Comparison of ENCODE assay signal across 32 mouse cellular contexts in the genomic region with DNA sequence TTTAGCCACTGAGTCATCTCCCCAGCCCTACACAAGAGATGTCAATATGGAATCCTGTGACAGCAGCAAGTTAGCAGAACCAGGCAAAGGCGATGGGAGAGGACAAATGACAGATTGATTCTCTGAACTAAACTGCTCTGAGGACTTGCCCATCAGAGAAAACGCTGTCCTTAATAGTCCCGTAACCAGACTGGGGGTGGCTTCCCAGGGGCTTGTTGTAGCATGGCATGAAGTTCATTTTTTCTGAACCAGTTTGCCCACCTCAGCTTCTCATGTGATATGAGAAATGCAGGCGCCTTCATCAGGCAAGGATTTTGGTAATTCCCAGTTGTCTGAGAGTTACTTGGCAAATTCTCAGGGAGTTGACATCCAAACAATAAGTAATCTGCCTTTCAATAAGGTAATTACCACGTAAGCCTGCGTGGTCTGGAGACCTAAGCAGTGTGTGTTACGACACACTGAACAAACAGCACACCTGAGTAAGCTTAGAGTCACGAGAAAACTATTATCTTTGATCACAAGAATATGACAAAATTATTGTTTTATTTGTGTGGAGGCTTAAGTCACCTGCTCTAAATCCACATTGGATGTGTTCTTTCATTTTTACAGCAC.
"Had no signal": no experiment of that assay in that cellular context is flagged by ENCODE, and none has a peak within 500 bp of the region (broad histone marks: within the 10 kb centered on the region; RNA-seq: fewer than 3 reads in every experiment).

No protein-coding gene starts in this region.

- H3K4me1 ChIP-seq: limb, embryonic 10.5 days; limb, embryonic 12.5 days; limb, embryonic 13.5 days; limb, embryonic 15.5 days; liver, embryonic 12.5 days; liver, embryonic 13.5 days; liver, embryonic 15.5 days; lung, embryonic 15.5 days; megakaryocyte, embryonic 14.5 days; midbrain, embryonic 10.5 days; midbrain, embryonic 12.5 days; midbrain, embryonic 13.5 days; midbrain, embryonic 15.5 days; neural tube, embryonic 12.5 days had no signal

- H3K4me3 ChIP-seq: limb, embryonic 10.5 days; limb, embryonic 12.5 days; limb, embryonic 13.5 days; limb, embryonic 15.5 days; liver, embryonic 12.5 days; liver, embryonic 13.5 days; liver, embryonic 15.5 days; lung, embryonic 15.5 days; megakaryocyte, embryonic 14.5 days; midbrain, embryonic 10.5 days; midbrain, embryonic 12.5 days; midbrain, embryonic 13.5 days; midbrain, embryonic 15.5 days; myocyte; neural tube, embryonic 12.5 days had no signal

- H3K27ac ChIP-seq: limb, embryonic 10.5 days; limb, embryonic 12.5 days; limb, embryonic 13.5 days; limb, embryonic 15.5 days; liver, embryonic 12.5 days; liver, embryonic 13.5 days; liver, embryonic 14.5 days; liver, embryonic 15.5 days; lung, embryonic 15.5 days; macrophage; midbrain, embryonic 10.5 days; midbrain, embryonic 12.5 days; midbrain, embryonic 13.5 days; midbrain, embryonic 15.5 days; neural tube, embryonic 12.5 days had no signal

- H3K36me3 ChIP-seq: limb, embryonic 10.5 days; limb, embryonic 12.5 days; limb, embryonic 13.5 days; limb, embryonic 15.5 days; liver, embryonic 12.5 days; liver, embryonic 13.5 days; liver, embryonic 15.5 days; lung, embryonic 15.5 days; midbrain, embryonic 10.5 days; midbrain, embryonic 12.5 days; midbrain, embryonic 13.5 days; midbrain, embryonic 15.5 days; neural tube, embryonic 12.5 days had no signal

- ATAC-seq: liver, embryonic 12.5 days; liver, postnatal 0 days; lung, postnatal 0 days; midbrain, embryonic 13.5 days; midbrain, embryonic 15.5 days; midbrain, embryonic 16.5 days had no signal

- DNase-seq: left cerebral cortex, postnatal 4 days; liver; liver, embryonic 13.5 days; liver, postnatal 0 days; lung, adult 18-20 months; lung, adult 2 months; lung, embryonic 14.5 days; lung, postnatal 10 days; lung, postnatal 14 days; lung, postnatal 36 days; lung, postnatal 4 days; midbrain, embryonic 14.5 days had no signal

- H3K9ac ChIP-seq: limb, embryonic 12.5 days; limb, embryonic 13.5 days; limb, embryonic 15.5 days; liver, embryonic 12.5 days; liver, embryonic 13.5 days; liver, embryonic 14.5 days; liver, embryonic 15.5 days; liver, postnatal 0 days; lung, embryonic 14.5 days; lung, embryonic 15.5 days; midbrain, embryonic 12.5 days; midbrain, embryonic 13.5 days; midbrain, embryonic 15.5 days; neural tube, embryonic 12.5 days had no signal

- H3K27me3 ChIP-seq: limb, embryonic 12.5 days; limb, embryonic 15.5 days; liver, embryonic 12.5 days; liver, embryonic 13.5 days; liver, embryonic 15.5 days; lung, embryonic 15.5 days; megakaryocyte, embryonic 14.5 days; midbrain, embryonic 12.5 days; midbrain, embryonic 13.5 days; midbrain, embryonic 15.5 days; neural tube, embryonic 12.5 days had no signal

- H3K9me3 ChIP-seq: limb, embryonic 10.5 days; limb, embryonic 12.5 days; limb, embryonic 13.5 days; limb, embryonic 15.5 days; liver, embryonic 12.5 days; liver, embryonic 13.5 days; liver, embryonic 15.5 days; lung, embryonic 15.5 days; megakaryocyte, embryonic 14.5 days; midbrain, embryonic 10.5 days; midbrain, embryonic 12.5 days; midbrain, embryonic 13.5 days; midbrain, embryonic 15.5 days; neural tube, embryonic 12.5 days had no signal

- H3K4me2 ChIP-seq: limb, embryonic 12.5 days; limb, embryonic 13.5 days; limb, embryonic 15.5 days; liver, embryonic 11.5 days; liver, embryonic 12.5 days; liver, embryonic 13.5 days; liver, embryonic 15.5 days; lung, embryonic 14.5 days; lung, embryonic 15.5 days; midbrain, embryonic 11.5 days; midbrain, embryonic 12.5 days; midbrain, embryonic 13.5 days; midbrain, embryonic 15.5 days; neural tube, embryonic 12.5 days had no signal
